Mouse (Mus musculus) heart, embryonic 14.5 days (tissue): ENCODE measurements around the gene Gm4952. TPM values are rescaled to one million over a fixed set of nuclear protein-coding genes. Genes with fewer than 3 reads are reported as not detected.

Source experiments
- ATAC-seq: fragments of 200-750 bp; cut with Nextera tagmentation; 2 replicates; pipeline ENCODE4 v1.8.0; 2017; ENCODE audit warnings: low read depth, moderate TSS enrichment; ENCODE audit not compliant: insufficient number of reproducible peaks, insufficient read depth, low FRiP score
- H3K27ac ChIP-seq, 2 experiments: fragments of 200-500 bp in 1 of 2; fragments of 300-500 bp in 1 of 2; sonication (generic) in 1 of 2; replicated peaks in 1 of 2; 2 replicates each; pipeline ENCODE4 v1.5.1; 2012 to 2014; ENCODE audit warnings: low read depth in 2 of 2, low read length in 2 of 2, control low read depth in 1 of 2, mild to moderate bottlenecking in 1 of 2, mixed read lengths in 1 of 2; ENCODE audit not compliant: control insufficient read depth in 1 of 2, insufficient read depth in 1 of 2
- H3K27me3 ChIP-seq: fragments of 300-500 bp; sonication (generic); 2 replicates; pipeline ENCODE4 v1.6.1; 2014; ENCODE audit warnings: mild to moderate bottlenecking, low read length, control low read depth; ENCODE audit not compliant: control insufficient read depth, insufficient read depth
- H3K36me3 ChIP-seq: fragments of 300-500 bp; sonication (generic); 2 replicates; pipeline ENCODE4 v1.6.1; 2014; ENCODE audit warnings: mild to moderate bottlenecking, control low read depth, low read length, mixed read lengths; ENCODE audit not compliant: control insufficient read depth, insufficient read depth
- H3K4me1 ChIP-seq, 2 experiments: fragments of 200-500 bp in 1 of 2; fragments of 300-500 bp in 1 of 2; sonication (generic) in 1 of 2; 2 replicates each; pipeline ENCODE4 v1.6.1; 2012 to 2014; ENCODE audit warnings: low read length in 2 of 2, control low read depth in 1 of 2, mixed read lengths in 1 of 2; ENCODE audit not compliant: control insufficient read depth in 2 of 2, insufficient read depth in 2 of 2
- H3K4me2 ChIP-seq: fragments of 300-500 bp; sonication (generic); 2 replicates; pipeline ENCODE4 v1.6.1; 2014; ENCODE audit warnings: mild to moderate bottlenecking, low read length
- H3K4me3 ChIP-seq, 2 experiments: fragments of 200-500 bp in 1 of 2; fragments of 300-500 bp in 1 of 2; sonication (generic) in 1 of 2; 2 replicates each; pipeline ENCODE4 v1.5.1; 2012 to 2014; ENCODE audit warnings: low read length in 2 of 2, mild to moderate bottlenecking in 2 of 2, control low read depth in 1 of 2, low read depth in 1 of 2, moderate library complexity in 1 of 2; ENCODE audit not compliant: control insufficient read depth in 1 of 2, insufficient read depth in 1 of 2
- H3K9ac ChIP-seq: fragments of 300-500 bp; sonication (generic); 2 replicates; pipeline ENCODE4 v1.6.1; 2014; ENCODE audit warnings: mild to moderate bottlenecking, low read length
- H3K9me3 ChIP-seq: fragments of 300-500 bp; sonication (generic); 2 replicates; pipeline ENCODE4 v1.6.1; 2016; ENCODE audit warnings: low read length, control low read depth; ENCODE audit not compliant: control insufficient read depth
- WGBS: fragments of 180-500 bp; shearing (Covaris S2); extraction: QIAGEN DNeasy Blood & Tissue Kit; methylation state at CpG from one replicate; pipeline ENCODE4 v1.1.7; 2014; 5-methylcytosine and 5-hydroxymethylcytosine counted together
- polyA plus RNA-seq: library from polyadenylated mRNA; unstranded; fragments of >200 nt; fragmentation: Nextera tagmentation; extraction: Ambion mirVana; gene quantifications from 2 replicates; pipeline ENCODE4 v1.2.1, GENCODE M21; 2014

Gene Gm4952
- polyA plus RNA-seq, 1 experiment from 2014 or later, result not detected

GRCm38 (mm10) chr19:12585310-12585709 is 14.5 kb upstream of the Gm4952 start:
- H3K4me1 ChIP-seq, result no peaks in the 10 kb centered on the region
- H3K4me3 ChIP-seq, result no peak overlapping the region
- 55% methylated on average over 4 of the region's 4 CpGs for WGBS
- H3K27me3 ChIP-seq, result no peaks in the 10 kb centered on the region
- no peak overlapping the region for H3K9ac ChIP-seq
- no peak for ATAC-seq
- no peak overlapping the region for H3K4me2 ChIP-seq
- no peak overlapping the region for H3K27ac ChIP-seq
- H3K36me3 ChIP-seq, result peaks cover 15% of the 10 kb centered on the region
- no peaks in the 10 kb centered on the region for H3K9me3 ChIP-seq

- Histone ChIP-seq H3K36me3 (peaks cover 5% of the 10 kb centered on the region), H3K9ac (no peak overlapping the region), H3K4me1 (peaks cover 0 to 5% of the 10 kb centered on the region in 2 experiments; a peak in 1 of 4 replicates), H3K4me3 (no peak overlapping the region), H3K27me3 (no peaks in the 10 kb centered on the region; the same call in 1 of the 2 replicates), H3K27ac (no peak overlapping the region), H3K9me3 (no peaks in the 10 kb centered on the region), H3K4me2 (no peak overlapping the region)
- 4% methylated on average over 1 of the region's 1 CpGs for WGBS
- ATAC-seq, result no peak
These were observed 7.9 kb upstream of the Gm4952 start for GRCm38 (mm10) chr19:12591908-12592307.

- peak overlapping the region in 1 of 2 experiments; percentile 66; a peak in 2 of 4 replicates for H3K4me3 ChIP-seq
- no peak overlapping the region for H3K27ac ChIP-seq
- WGBS, result 35% methylated on average over 2 of the region's 2 CpGs
- peaks cover 0 to 5% of the 10 kb centered on the region in 2 experiments; a peak in 1 of 4 replicates for H3K4me1 ChIP-seq
- ATAC-seq, result no peak
- no peaks in the 10 kb centered on the region; the same call in 1 of the 2 replicates for H3K27me3 ChIP-seq
- no peak overlapping the region for H3K9ac ChIP-seq
- H3K4me2 ChIP-seq, result peak overlapping the region; percentile 100
- H3K9me3 ChIP-seq, result no peaks in the 10 kb centered on the region
- no peaks in the 10 kb centered on the region for H3K36me3 ChIP-seq
These were observed 4.6 kb upstream of the Gm4952 start for GRCm38 (mm10) chr19:12595135-12595529.

GRCm38 (mm10) chr19:12595530-12596289 is 4.1 kb upstream of the Gm4952 start:
- Histone ChIP-seq H3K4me3 (peak overlapping the region; percentile 55 to 66), H3K9me3 (no peaks in the 10 kb centered on the region), H3K27me3 (no peaks in the 10 kb centered on the region; the same call in 1 of the 2 replicates), H3K27ac (no peak overlapping the region), H3K36me3 (no peaks in the 10 kb centered on the region), H3K4me1 (peaks cover 0 to 5% of the 10 kb centered on the region in 2 experiments; a peak in 1 of 4 replicates), H3K9ac (peak overlapping the region; percentile 75), H3K4me2 (peak overlapping the region; percentile 100)
- ATAC-seq, result peak; percentile 85
- 1% methylated on average over 49 of the region's 49 CpGs for WGBS

GRCm38 (mm10) chr19:12596290-12597072 is 3.3 kb upstream of the Gm4952 start:
- peak; percentile 32; the same call in 1 of the 2 replicates for ATAC-seq
- H3K36me3 ChIP-seq, result no peaks in the 10 kb centered on the region
- H3K9ac ChIP-seq, result peak overlapping the region; percentile 75
- no peaks in the 10 kb centered on the region for H3K9me3 ChIP-seq
- H3K4me2 ChIP-seq, result peak overlapping the region; percentile 100
- H3K27me3 ChIP-seq, result no peaks in the 10 kb centered on the region; the same call in 1 of the 2 replicates
- H3K4me3 ChIP-seq, result peak overlapping the region; percentile 55 to 66
- H3K27ac ChIP-seq, result no peak overlapping the region
- H3K4me1 ChIP-seq, result peaks cover 0 to 5% of the 10 kb centered on the region in 2 experiments; a peak in 1 of 4 replicates
- 17% methylated on average over 23 of the region's 23 CpGs for WGBS

- Histone ChIP-seq H3K4me1 (peaks cover 0 to 5% of the 10 kb centered on the region in 2 experiments; a peak in 1 of 4 replicates), H3K9me3 (no peaks in the 10 kb centered on the region), H3K27ac (no peak overlapping the region), H3K4me2 (0 out of 2 replicates have a peak overlapping the region, but pooled peaks have one; percentile 100), H3K4me3 (no peak overlapping the region), H3K9ac (no peak overlapping the region), H3K27me3 (no peaks in the 10 kb centered on the region; the same call in 1 of the 2 replicates), H3K36me3 (no peaks in the 10 kb centered on the region)
- no peak for ATAC-seq
- 45% methylated on average over 3 of the region's 3 CpGs for WGBS
These were observed 2.7 kb upstream of the Gm4952 start for GRCm38 (mm10) chr19:12597073-12597405.

GRCm38 (mm10) chr19:12598674-12599073 is 1.1 kb upstream of the Gm4952 start:
- Histone ChIP-seq H3K4me2 (no peak overlapping the region), H3K27ac (no peak overlapping the region), H3K36me3 (no peaks in the 10 kb centered on the region), H3K9me3 (no peaks in the 10 kb centered on the region), H3K4me3 (no peak overlapping the region), H3K4me1 (peaks cover 0 to 5% of the 10 kb centered on the region in 2 experiments; a peak in 1 of 4 replicates), H3K27me3 (no peaks in the 10 kb centered on the region; the same call in 1 of the 2 replicates), H3K9ac (no peak overlapping the region)
- ATAC-seq, result no peak
- WGBS, result 58% methylated on average over 3 of the region's 3 CpGs
